Mouse (Mus musculus) CH12.LX (cell line): ENCODE results near the gene Kcnip3.

Experiments
- CTCF ChIP-seq, 2 experiments: IDR thresholded peaks in 1 of 2; conservative IDR thresholded peaks in 1 of 2; 2 replicates each; pipeline ENCODE4 v1.5.1; 2011 to 2012; ENCODE audit warnings: low read depth in 2 of 2, low read length in 2 of 2, improper control_type of control experiment in 1 of 2, inconsistent platforms in 1 of 2, mild to moderate bottlenecking in 1 of 2, moderate library complexity in 1 of 2
- E2F4 ChIP-seq: IDR thresholded peaks from 2 replicates; pipeline ENCODE4 v1.6.1; 2011; ENCODE audit warnings: low read depth, low read length, improper control_type of control experiment; ENCODE audit not compliant: insufficient replicate concordance
- ELF1 ChIP-seq: IDR thresholded peaks from 2 replicates; pipeline ENCODE4 v1.6.1; 2014; ENCODE audit warnings: low read depth, mild to moderate bottlenecking, inconsistent platforms, low read length, improper control_type of control experiment
- EP300 ChIP-seq: IDR thresholded peaks from 2 replicates; pipeline ENCODE4 v1.6.1; 2011; ENCODE audit warnings: low read length, improper control_type of control experiment
- JUN ChIP-seq: IDR thresholded peaks from 2 replicates; pipeline ENCODE4 v1.6.1; 2011; ENCODE audit warnings: low read depth, mild to moderate bottlenecking, low read length, improper control_type of control experiment, moderate library complexity; ENCODE audit not compliant: insufficient read depth
- KAT2A ChIP-seq: IDR thresholded peaks from 2 replicates; pipeline ENCODE4 v1.6.1; 2012; ENCODE audit warnings: low read length, improper control_type of control experiment, inconsistent platforms; ENCODE audit not compliant: insufficient replicate concordance
- MAZ ChIP-seq: IDR thresholded peaks from 2 replicates; pipeline ENCODE4 v1.6.1; 2012; ENCODE audit warnings: low read depth, mild to moderate bottlenecking, inconsistent platforms, low read length, improper control_type of control experiment, moderate library complexity
- PAX5 ChIP-seq: IDR thresholded peaks from 2 replicates; pipeline ENCODE4 v1.6.1; 2012; ENCODE audit warnings: low read length, inconsistent platforms, mixed read lengths
- POLR2A ChIP-seq: IDR thresholded peaks from 2 replicates; pipeline ENCODE4 v1.6.1; 2011; ENCODE audit warnings: low read depth, mild to moderate bottlenecking, improper control_type of control experiment, low read length
- POLR2AphosphoS2 ChIP-seq: IDR thresholded peaks from 2 replicates; pipeline ENCODE4 v1.6.1; 2011; ENCODE audit warnings: low read depth, low read length, improper control_type of control experiment
- RAD21 ChIP-seq: IDR thresholded peaks from 2 replicates; pipeline ENCODE4 v1.6.1; 2011; ENCODE audit warnings: low read depth, mild to moderate bottlenecking, low read length, improper control_type of control experiment, moderate library complexity
- UBTF ChIP-seq: IDR thresholded peaks from 2 replicates; pipeline ENCODE4 v1.6.1; 2012; ENCODE audit warnings: low read depth, mild to moderate bottlenecking, inconsistent platforms, low read length, improper control_type of control experiment, moderate library complexity
- ZC3H11A ChIP-seq: IDR thresholded peaks from 2 replicates; pipeline ENCODE4 v1.6.1; 2012; ENCODE audit warnings: low read depth, mild to moderate bottlenecking, inconsistent platforms, low read length, improper control_type of control experiment
- ZNF384 ChIP-seq: IDR thresholded peaks from 2 replicates; pipeline ENCODE4 v1.6.1; 2012; ENCODE audit warnings: low read depth, low read length, improper control_type of control experiment, inconsistent platforms

GRCm38 (mm10) chr2:127506131-127506632 is 15.7 kb downstream of the Kcnip3 start:
- TF ChIP-seq CTCF (conservative IDR thresholded peaks at IDR 0.05 in 1 of 2, IDR thresholded peaks at IDR 0.05 in 1 of 2; ENCODE audit: low read depth in 2 of 2, low read length in 2 of 2) (no peak), ELF1 (no peak), UBTF (no peak), EP300 (no peak), KAT2A (no peak), POLR2A (no peak), ZC3H11A (no peak), RAD21 (no peak), E2F4 (no peak), POLR2AphosphoS2 (no peak), MAZ (no peak), PAX5 (no peak), ZNF384 (no peak), JUN (no peak)
